Comparison of ENCODE assay signal across 23 mouse cellular contexts in the genomic region with DNA sequence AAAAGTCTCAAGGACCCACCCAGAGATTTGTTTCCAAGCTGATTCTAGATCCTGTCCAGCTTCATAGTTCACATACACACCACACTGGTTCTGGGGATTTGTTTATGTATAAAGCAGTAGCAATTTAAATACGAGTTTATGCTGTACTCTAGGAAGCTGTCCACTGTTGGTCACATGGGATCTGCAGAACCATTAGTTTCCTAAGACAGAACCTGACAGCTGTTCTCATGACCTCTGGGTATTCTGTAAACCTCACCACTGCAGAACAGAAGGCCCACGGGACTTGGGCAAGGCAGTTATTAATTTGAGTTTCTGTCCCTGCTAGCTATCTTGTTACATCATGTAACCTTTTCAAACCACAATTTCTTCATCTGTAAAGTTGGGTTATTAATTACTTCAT.
"Had no signal": no experiment of that assay in that cellular context is flagged by ENCODE, and none has a peak within 500 bp of the region (broad histone marks: within the 10 kb centered on the region; RNA-seq: fewer than 3 reads in every experiment).

No protein-coding gene starts in this region.

- H3K9me3 ChIP-seq: limb, embryonic 15.5 days; lung, embryonic 15.5 days; neural tube, embryonic 12.5 days; neural tube, embryonic 15.5 days had no signal

- H3K4me3 ChIP-seq: limb, embryonic 12.5 days; limb, embryonic 15.5 days; lung, embryonic 15.5 days; neural tube, embryonic 12.5 days; neural tube, embryonic 15.5 days had no signal

- H3K4me2 ChIP-seq: limb, embryonic 12.5 days; limb, embryonic 15.5 days; liver, embryonic 11.5 days; lung, embryonic 15.5 days; midbrain, embryonic 11.5 days; neural tube, embryonic 12.5 days; neural tube, embryonic 15.5 days had no signal

- H3K9ac ChIP-seq: limb, embryonic 12.5 days; limb, embryonic 15.5 days; liver, embryonic 14.5 days; lung, embryonic 15.5 days; neural tube, embryonic 12.5 days; neural tube, embryonic 15.5 days had no signal

- H3K36me3 ChIP-seq: limb, embryonic 12.5 days; limb, embryonic 15.5 days; lung, embryonic 15.5 days; neural tube, embryonic 12.5 days; neural tube, embryonic 15.5 days had no signal

- H3K27me3 ChIP-seq: limb, embryonic 12.5 days; limb, embryonic 15.5 days; lung, embryonic 15.5 days; neural tube, embryonic 12.5 days; neural tube, embryonic 15.5 days had no signal

- H3K27ac ChIP-seq: limb, embryonic 12.5 days; limb, embryonic 15.5 days; liver, embryonic 14.5 days; lung, embryonic 15.5 days; macrophage; neural tube, embryonic 12.5 days; neural tube, embryonic 15.5 days; stomach, postnatal 0 days had no signal

- DNase-seq: kidney, adult 18-20 months; kidney, adult 9 months; kidney, postnatal 14 days; kidney, postnatal 4 days; left cerebral cortex, postnatal 4 days; lung, adult 18-20 months; midbrain, embryonic 14.5 days; right cerebral cortex, adult 18-20 months; right cerebral cortex, postnatal 14 days; right cerebral cortex, postnatal 4 days; thymus, adult 2 months; thymus, postnatal 14 days; thymus, postnatal 4 days had no signal

- H3K4me1 ChIP-seq: limb, embryonic 12.5 days; limb, embryonic 15.5 days; lung, embryonic 15.5 days; neural tube, embryonic 12.5 days; neural tube, embryonic 15.5 days had no signal
